Mouse (Mus musculus): ENCODE measurements around the gene Lmo2. TPM values are rescaled to one million over a fixed set of nuclear protein-coding genes. Genes with fewer than 3 reads are reported as not detected.

Gene Lmo2
- total RNA-seq, 2 experiments from 2014 or later, result 20.3 to 22.1 TPM

DNA sequence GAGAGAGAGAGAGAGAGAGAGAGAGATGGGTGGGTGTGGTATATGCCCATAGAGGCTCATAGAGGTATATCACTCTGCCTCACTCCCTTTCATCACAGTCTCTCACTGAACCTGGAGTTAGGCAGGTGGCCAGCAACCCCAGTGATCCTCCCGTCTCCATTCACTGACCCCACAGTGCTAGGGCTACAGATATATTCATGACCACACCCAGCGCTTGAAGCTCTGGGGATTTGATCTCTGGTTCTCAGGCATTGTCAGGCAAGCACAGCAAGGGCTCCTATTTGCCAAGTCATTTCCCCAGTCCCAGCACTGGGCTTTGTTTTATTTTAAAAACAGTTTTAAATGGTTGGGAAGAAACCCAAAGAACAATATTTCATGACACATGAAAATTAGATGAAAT, 25.8 kb upstream of the Lmo2 start:
- Histone ChIP-seq H3K27ac (no peak overlapping the region), H3K4me3 (no peak overlapping the region)
- no peak for DNase-seq (ENCODE audit: low spot score in 2 of 2)
- no peak for TF ChIP-seq CTCF (conservative IDR thresholded peaks at IDR 0.05)

DNA sequence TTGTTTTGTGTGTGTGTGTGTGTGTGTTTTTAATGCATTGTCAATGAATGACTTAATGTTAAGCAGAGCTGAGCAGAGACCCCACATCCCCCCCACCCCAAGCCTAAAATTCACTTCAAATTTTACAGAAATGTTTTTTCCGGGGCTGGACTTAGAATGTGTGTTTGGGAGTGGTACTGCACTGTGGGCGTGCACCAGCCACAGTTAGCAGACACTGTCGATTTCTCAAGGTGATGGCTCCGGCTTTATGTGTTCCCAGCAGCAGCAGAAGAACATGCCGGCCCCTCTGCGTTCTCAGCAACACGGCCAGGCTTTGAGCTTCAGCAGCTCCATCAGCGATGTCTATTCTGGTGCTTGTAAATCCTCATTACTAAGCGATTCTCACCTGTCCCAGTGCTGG, 25.3 kb upstream of the Lmo2 start:
- no peak for TF ChIP-seq CTCF (conservative IDR thresholded peaks at IDR 0.05)
- Histone ChIP-seq H3K27ac (no peak overlapping the region), H3K4me3 (no peak overlapping the region)
- DNase-seq (ENCODE audit: low spot score in 2 of 2), result no peak

DNA sequence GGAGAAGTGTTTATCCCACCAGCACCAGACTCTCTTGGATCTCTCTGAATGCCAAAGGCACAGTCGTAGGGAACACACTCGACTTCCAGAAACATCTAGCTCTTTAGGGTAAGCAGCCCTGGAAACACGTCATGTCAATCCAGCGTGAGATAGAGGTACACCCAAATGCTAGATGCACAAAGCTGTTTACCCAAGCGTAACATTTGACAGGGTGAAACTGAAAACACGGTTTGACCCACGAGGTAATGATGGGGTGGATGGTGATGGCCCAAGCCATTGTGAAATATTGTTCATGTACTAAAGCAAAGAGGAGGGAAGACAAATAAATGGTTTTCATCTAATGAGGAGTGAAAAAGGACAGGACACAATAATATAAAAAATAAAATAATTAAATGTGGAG, 23.5 kb upstream of the Lmo2 start:
- no peak for TF ChIP-seq CTCF (conservative IDR thresholded peaks at IDR 0.05)
- no peak for DNase-seq (ENCODE audit: low spot score in 2 of 2)
- H3K27ac ChIP-seq, result no peak overlapping the region
- no peak overlapping the region for H3K4me3 ChIP-seq

DNA sequence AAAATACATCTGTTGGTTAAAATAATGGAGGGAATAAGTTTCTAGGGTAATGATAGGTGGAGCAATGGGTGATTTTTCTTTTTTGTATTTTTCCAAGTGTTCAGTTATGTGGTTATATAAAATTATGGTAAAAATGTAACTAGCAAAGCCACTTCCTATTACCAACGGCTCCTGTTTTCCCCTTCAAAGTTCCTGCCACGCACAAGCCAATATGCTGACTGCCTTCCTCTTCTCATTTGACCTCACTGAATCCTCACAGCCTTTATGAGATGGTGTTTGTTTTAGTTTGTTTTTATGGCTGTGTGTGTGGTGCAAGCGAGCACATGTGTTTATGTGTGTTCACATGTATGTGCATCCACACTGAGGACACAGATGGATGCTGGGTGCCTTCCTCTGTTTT, 23.1 kb upstream of the Lmo2 start:
- DNase-seq (ENCODE audit: low spot score in 2 of 2), result no peak
- no peak overlapping the region for H3K27ac ChIP-seq
- no peak overlapping the region for H3K4me3 ChIP-seq
- no peak for TF ChIP-seq CTCF (conservative IDR thresholded peaks at IDR 0.05)

DNA sequence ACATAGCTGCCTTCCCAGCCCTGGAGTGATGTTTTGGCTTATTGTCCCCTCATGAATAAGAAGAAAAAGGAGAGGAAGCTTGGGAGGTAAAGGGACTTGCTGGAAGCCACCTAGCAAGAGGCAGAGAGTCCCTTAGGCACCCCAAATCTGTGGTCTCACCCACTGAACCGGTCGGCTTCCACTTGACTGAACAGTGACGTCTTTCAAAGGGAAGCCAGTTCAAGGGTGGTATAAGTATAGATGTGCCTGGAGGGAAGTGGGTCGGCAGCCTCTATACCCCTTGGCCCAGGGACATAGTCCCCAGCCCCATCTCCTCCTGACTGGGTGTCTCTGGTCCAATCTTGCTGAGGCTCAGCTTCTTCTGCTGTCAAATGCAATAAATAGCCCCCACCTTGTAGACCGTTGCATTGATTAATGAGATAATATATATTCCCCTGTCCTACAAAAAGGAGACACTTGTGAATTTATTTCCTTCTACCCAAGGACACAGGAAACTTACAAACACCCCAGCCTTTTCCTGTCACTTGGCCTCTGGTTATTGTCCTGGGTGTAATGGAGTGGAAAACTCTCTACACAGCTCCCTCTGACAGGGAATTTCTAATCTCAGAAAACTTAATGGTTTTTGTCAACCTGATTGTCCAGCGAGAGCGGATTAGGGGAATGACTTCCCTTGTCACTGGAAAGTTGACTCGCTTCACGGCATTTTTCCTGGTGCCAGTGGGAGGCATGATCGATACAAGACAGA, 21.9 kb upstream of the Lmo2 start:
- no peak overlapping the region for H3K4me3 ChIP-seq
- H3K27ac ChIP-seq, result no peak overlapping the region
- no peak for DNase-seq (ENCODE audit: low spot score in 2 of 2)
- no peak for TF ChIP-seq CTCF (conservative IDR thresholded peaks at IDR 0.05)

DNA sequence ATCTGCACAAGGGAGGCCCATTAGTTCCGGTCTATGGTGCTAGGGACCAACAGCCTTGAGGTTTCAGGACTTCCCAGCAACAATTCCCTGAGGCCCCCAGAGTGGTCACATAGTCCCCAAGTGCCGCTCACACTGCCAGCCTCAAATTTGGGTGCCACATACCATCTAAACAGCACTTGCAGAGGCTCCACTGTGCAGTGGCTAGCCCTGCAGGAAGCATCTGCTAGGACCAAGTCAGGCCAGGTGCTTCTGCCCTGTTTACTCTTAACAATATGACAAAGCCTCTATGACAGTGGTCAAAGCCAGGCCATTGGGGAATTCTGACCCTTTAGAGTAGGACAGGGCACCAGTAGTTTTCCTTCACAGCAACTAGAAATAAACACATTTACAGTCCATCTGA, 21.1 kb upstream of the Lmo2 start:
- H3K27ac ChIP-seq, result no peak overlapping the region
- DNase-seq (ENCODE audit: low spot score in 2 of 2), result no peak
- TF ChIP-seq CTCF (conservative IDR thresholded peaks at IDR 0.05), result no peak

DNA sequence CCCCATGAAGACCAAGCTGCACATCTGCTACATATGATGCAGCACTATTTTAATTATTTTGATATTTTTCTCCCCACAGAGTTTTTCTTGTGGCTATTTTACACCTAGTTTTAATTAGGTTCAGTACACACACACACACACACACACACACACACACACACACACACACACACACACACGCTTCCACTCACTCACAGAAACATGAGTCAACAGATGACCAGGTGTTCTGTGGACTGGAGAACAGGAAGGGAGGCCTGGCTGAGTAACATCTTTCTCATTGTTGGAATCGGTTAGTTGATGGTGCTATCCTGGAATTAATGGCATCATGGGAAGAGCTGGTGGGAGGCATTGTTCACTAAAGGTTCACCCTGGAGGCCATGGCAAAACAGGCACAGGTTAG, 20.1 kb upstream of the Lmo2 start:
- no peak overlapping the region for H3K27ac ChIP-seq
- no peak overlapping the region for H3K4me3 ChIP-seq
- no peak for DNase-seq (ENCODE audit: low spot score in 2 of 2)
- TF ChIP-seq CTCF (conservative IDR thresholded peaks at IDR 0.05), result no peak

More for the DNA sequence above, 21.1 kb upstream of the Lmo2 start:
- no peak overlapping the region for H3K4me3 ChIP-seq

DNA sequence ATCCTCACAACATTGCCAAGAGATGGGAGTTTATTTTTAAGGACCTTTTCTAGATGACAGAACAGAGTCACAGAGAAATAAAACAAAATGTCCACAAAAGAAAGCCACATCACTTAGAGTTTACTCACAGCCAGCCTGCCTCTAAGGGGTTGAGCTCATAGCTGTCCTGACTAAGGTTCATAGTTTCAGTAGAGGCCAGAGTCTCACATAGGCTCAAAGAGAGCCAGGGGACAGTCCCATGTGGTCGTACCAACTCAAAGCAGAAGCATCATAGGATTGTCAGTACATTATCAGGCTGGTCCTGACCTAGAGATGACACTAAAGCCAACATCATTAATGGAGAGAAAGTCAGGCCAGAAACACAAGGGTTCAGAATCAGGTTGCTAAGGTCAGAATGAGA, 19.2 kb upstream of the Lmo2 start:
- TF ChIP-seq CTCF (conservative IDR thresholded peaks at IDR 0.05), result no peak
- Histone ChIP-seq H3K27ac (no peak overlapping the region), H3K4me3 (no peak overlapping the region)
- DNase-seq (ENCODE audit: low spot score in 2 of 2), result no peak

DNA sequence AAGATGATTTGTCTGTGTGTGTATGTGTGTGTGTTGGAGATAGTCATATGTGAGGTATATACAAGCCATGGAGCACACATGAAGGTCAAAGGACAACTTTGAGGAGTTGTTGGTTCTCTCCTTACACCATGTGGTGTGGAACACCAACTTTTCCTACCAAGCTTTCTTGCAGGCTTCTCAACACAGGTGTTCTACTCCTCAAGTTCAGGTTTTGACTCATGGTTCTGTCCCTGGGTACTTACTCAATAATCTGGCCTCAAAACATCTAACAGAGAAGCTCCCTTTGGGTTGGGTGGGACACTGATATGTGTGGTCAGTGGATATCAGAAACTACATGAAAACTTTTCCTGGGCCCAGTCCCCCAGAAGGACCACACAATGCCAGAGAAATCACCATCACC, 18.8 kb upstream of the Lmo2 start:
- no peak for DNase-seq (ENCODE audit: low spot score in 2 of 2)
- TF ChIP-seq CTCF (conservative IDR thresholded peaks at IDR 0.05), result no peak
- H3K27ac ChIP-seq, result no peak overlapping the region
- H3K4me3 ChIP-seq, result no peak overlapping the region

DNA sequence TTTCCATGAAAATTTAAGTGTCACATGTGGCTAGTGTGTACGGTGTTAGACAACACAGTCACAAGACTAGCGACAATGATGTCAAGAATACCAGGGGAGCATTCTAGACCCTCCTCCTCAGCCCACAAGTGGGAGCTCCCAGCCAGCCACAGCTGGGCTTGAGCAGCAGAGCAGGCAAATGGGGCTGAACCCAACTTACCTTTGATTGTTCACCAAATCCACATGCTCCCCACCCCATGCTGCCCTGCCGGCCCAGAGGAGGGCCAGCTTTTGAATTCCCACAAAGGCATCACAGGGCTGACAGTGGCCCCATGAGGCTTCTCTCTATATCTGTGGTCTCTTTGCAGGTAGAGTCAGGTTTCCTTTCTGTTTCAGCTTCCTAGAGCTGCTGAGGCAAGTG, 16.7 kb upstream of the Lmo2 start:
- Histone ChIP-seq H3K27ac (no peak overlapping the region), H3K4me3 (no peak overlapping the region)
- no peak for TF ChIP-seq CTCF (conservative IDR thresholded peaks at IDR 0.05)
- DNase-seq (ENCODE audit: low spot score in 2 of 2), result no peak

DNA sequence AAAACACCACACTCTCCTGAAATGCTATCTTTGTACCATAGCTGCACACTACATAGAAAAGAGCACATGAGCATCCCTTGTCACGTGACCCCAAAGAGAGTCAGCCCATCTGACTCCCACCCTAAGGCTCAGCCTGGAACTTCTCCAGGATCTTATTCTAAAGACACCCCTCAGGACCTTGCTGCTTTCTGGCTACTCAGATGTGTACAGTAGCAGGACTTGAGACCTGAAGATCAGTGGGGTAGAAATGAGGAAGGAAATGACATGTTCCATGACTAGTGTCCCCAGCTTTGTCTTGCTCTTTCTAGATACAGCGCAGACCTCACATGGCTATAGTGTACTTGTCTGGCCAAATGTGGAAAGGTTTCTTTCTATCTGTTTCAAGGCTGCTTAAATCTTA, 12.9 kb upstream of the Lmo2 start:
- Histone ChIP-seq H3K27ac (no peak overlapping the region), H3K4me3 (no peak overlapping the region)
- no peak for TF ChIP-seq CTCF (conservative IDR thresholded peaks at IDR 0.05)
- DNase-seq (ENCODE audit: low spot score in 2 of 2), result no peak

DNA sequence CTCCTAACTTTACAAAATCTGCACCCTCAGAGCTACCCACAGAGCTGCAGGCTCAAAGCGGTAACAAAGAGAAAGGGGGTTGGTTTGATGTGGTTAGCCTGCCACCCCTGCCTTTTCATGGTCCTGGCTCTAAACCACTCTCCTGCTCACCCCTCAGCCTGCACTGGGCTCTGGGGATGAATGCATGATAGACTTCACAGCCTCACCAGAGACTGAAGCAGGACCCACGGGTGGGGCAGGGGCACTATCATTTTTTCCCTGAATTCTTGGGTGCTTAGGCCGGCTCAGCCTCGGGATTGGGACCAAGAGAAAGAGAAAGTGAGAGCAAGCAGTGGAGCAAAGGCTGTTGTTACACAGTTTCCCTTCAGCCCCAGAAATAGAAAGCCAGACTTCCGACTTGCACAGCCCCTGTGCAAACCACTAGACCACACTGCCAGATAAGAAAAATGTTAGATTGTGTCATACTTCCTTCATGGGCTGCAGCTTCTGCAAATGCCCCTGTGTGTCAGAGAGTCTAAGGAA, 12.2 kb upstream of the Lmo2 start:
- no peak for DNase-seq (ENCODE audit: low spot score in 2 of 2)
- Histone ChIP-seq H3K4me3 (no peak overlapping the region), H3K27ac (no peak overlapping the region)
- TF ChIP-seq CTCF (conservative IDR thresholded peaks at IDR 0.05), result no peak

DNA sequence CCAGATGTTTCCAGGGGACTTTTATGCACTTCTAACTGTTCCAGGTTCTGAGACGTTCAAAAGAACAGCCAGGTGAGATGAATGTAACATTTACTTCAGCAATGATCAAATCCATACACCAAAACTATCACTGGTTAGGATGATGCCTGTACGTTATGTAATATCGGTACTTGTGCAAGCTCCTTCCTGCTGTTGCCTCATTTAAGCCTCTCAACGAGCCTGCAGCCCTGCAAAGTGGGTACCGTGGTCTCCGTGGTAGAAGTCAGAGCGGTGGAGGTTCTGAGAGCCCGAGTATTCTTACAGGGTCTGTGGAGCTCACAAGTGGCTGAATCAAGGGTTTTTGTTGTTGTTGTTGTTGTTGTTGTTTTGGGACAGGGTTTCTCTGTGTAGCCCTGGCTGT, 10.9 kb upstream of the Lmo2 start:
- TF ChIP-seq CTCF (conservative IDR thresholded peaks at IDR 0.05), result no peak
- no peak overlapping the region for H3K4me3 ChIP-seq
- H3K27ac ChIP-seq, result no peak overlapping the region
- DNase-seq (ENCODE audit: low spot score in 2 of 2), result no peak

DNA sequence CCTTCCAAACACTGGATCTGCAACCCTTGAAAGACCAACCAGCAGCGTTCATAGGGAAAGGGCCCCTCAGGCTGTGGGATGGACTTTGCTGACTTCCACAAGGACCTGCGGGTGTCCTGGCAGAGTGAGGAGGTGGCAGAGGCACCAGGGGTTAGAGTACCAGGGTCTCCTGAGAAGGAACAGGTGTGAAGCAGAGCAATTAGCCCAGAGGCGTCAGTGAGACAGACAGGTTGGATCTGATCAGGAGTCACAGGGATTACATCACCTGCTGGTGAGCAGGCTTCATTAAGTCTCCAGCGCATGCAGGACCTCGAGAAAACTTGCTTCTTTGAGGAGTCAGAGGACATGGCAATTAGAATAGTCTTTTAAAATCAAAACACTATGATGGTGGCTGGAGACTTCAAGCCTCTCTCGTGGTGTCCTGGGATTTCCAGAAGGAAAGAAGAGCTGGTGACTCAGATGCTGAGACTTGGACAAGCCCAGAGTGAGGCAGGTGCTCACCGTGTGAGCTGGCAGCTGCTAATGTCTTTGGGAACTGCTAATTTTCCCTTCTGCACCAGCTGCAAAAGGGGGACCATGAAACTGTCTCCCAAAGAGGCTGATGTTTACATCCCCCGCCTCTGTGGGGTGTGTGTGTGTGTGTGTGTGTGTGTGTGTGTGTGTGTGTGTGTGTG, 9.7 kb upstream of the Lmo2 start:
- Histone ChIP-seq H3K27ac (no peak overlapping the region), H3K4me3 (no peak overlapping the region)
- no peak for TF ChIP-seq CTCF (conservative IDR thresholded peaks at IDR 0.05)
- no peak for DNase-seq (ENCODE audit: low spot score in 2 of 2)
